Mouse (Mus musculus): ENCODE data around the gene Tmem253. TPM values are rescaled to one million over a fixed set of nuclear protein-coding genes. Genes with fewer than 3 reads are reported as not detected.

Tmem253 gene
- polyA plus RNA-seq, 1 experiment from 2014 or later, result 0.37 TPM

DNA sequence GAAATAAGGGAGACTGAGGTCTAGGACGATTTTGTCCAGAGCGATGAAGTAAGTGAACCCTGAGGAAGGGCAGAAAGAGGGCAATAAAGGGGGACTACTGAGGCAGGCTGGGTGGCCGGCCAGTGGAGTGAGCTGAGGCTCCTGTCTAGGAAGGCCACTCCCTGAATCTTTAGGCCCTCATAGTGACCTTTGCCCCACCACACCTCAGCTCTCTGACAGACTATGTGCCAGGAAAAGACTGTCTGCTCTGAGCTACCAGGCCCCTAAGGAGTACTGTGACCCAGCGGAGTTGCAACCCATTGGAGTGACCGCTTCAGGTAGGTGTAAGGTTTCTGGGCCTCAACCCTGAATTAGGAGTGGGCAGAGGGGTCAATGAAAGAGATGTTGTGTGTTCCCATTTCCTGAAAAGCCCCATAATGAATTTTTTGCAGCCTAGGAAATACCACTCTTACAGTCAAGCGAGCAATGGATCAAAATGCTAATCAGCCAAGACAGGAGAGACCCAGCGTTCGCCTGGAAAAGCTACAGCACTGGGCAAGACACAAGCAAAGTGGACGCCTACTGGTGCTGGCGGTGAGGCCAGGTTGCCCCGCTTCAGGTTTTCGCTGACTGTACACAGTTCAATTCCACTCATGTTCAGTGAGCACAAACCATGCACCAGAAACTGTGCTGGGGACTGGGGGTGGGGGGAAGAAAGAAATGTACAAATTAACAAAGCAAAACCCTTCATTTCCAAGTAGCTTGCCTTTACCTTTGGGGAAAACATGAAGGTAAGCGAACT, 1.4 kb downstream of the Tmem253 start:
- no peaks in the 10 kb centered on the region for H3K36me3 ChIP-seq (ENCODE audit: control insufficient read depth, insufficient read depth, low read length)
- H3K4me1 ChIP-seq (ENCODE audit: control insufficient read depth, insufficient read depth, low read length), result peaks cover 46% of the 10 kb centered on the region
- no peaks in the 10 kb centered on the region for H3K27me3 ChIP-seq (ENCODE audit: control insufficient read depth, insufficient read depth, low read length)
- WGBS, result 72% methylated on average over 13 of the region's 13 CpGs
- H3K4me3 ChIP-seq (replicated peaks; ENCODE audit: low read depth, low read length), result no peak overlapping the region
- H3K9ac ChIP-seq (replicated peaks; ENCODE audit: low read length), result no peak overlapping the region
- DNase-seq (no peak), ATAC-seq (ENCODE audit: low FRiP score, low TSS enrichment) (no peak)
- no peak overlapping the region for H3K4me2 ChIP-seq (ENCODE audit: low read length)
- peak overlapping the region; percentile 99; the same call in 1 of the 2 replicates for H3K27ac ChIP-seq (replicated peaks; ENCODE audit: low read depth, low read length)
- no peaks in the 10 kb centered on the region for H3K9me3 ChIP-seq (ENCODE audit: control insufficient read depth, low read length)

DNA sequence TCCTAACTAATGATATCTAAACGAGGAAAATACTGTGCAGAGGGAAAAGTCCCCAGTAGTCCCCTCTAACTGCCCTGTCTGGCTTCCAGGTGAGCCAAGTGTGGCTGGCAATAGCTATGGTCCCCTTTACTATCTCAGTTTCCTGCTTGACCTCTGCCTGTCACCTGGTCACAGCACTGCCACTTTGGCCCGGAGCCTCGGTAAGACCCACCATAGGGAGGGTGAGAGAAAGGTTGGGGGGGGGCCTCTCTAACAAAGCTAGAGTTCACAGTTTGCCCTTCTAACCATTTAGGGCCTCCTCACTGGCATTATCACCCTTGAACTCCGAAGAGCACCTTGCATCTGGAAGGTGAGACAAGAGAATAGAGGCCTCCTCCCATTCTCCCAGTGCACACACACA, 2.2 kb downstream of the Tmem253 start:
- H3K9ac ChIP-seq (replicated peaks; ENCODE audit: low read length), result no peak overlapping the region
- H3K4me1 ChIP-seq (ENCODE audit: control insufficient read depth, insufficient read depth, low read length), result peaks cover 39% of the 10 kb centered on the region
- 83% methylated on average over 4 of the region's 4 CpGs for WGBS
- no peak for ATAC-seq (ENCODE audit: low FRiP score, low TSS enrichment)
- DNase-seq, result no peak
- no peak overlapping the region for H3K4me2 ChIP-seq (ENCODE audit: low read length)
- H3K36me3 ChIP-seq (ENCODE audit: control insufficient read depth, insufficient read depth, low read length), result no peaks in the 10 kb centered on the region
- H3K4me3 ChIP-seq (replicated peaks; ENCODE audit: low read depth, low read length), result no peak overlapping the region
- H3K9me3 ChIP-seq (ENCODE audit: control insufficient read depth, low read length), result no peaks in the 10 kb centered on the region
- H3K27ac ChIP-seq (replicated peaks; ENCODE audit: low read depth, low read length), result no peak overlapping the region
- no peaks in the 10 kb centered on the region for H3K27me3 ChIP-seq (ENCODE audit: control insufficient read depth, insufficient read depth, low read length)

DNA sequence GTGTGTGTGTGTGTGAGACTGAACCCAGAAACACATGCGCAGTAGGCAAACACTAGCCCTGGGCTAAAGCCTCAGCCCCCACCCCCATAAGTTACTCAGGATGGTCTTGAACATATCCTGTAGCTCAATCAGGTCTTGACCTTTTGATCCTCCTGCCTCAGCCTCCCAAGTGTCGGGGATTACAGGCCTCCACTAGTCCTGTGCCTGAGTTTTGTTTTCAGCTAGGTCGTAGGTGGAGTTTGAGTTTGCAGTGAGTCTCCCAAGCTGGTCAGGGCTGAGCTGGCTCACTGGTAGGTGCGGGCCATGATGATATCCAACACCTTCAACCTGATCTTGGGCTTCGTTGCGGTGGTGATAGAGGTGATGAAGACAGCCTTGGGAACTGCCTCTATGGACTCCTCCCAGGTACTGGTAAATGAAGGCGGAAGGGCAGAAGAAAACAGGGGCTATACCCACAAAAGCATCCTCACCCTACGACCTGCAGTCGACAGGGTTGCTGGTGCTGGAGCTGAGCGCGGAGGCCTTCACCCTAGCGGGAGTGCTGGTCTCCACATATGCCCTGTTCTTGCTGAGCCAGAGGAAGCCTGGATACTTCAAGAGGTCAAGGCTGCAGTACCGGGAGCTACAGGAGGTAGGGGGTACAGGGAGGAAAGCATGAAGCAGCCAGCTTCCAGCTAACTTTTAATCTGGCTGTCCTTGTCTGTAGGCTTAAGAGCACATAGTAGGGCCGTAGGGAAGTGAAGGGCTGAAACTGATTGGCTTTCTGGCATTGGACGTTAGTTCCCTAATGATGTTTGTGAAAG, 3.0 kb downstream of the Tmem253 start:
- peak overlapping the region; percentile 99 for H3K27ac ChIP-seq (replicated peaks; ENCODE audit: low read depth, low read length)
- H3K9me3 ChIP-seq (ENCODE audit: control insufficient read depth, low read length), result no peaks in the 10 kb centered on the region
- no peaks in the 10 kb centered on the region for H3K27me3 ChIP-seq (ENCODE audit: control insufficient read depth, insufficient read depth, low read length)
- WGBS, result 87% methylated on average over 15 of the region's 15 CpGs
- H3K36me3 ChIP-seq (ENCODE audit: control insufficient read depth, insufficient read depth, low read length), result no peaks in the 10 kb centered on the region
- ATAC-seq (ENCODE audit: low FRiP score, low TSS enrichment), result no peak
- peaks cover 36% of the 10 kb centered on the region for H3K4me1 ChIP-seq (ENCODE audit: control insufficient read depth, insufficient read depth, low read length)
- H3K4me2 ChIP-seq (ENCODE audit: low read length), result peak overlapping the region; percentile 66
- DNase-seq, result no peak
- peak overlapping the region; percentile 97; the same call in 1 of the 2 replicates for H3K9ac ChIP-seq (replicated peaks; ENCODE audit: low read length)
- H3K4me3 ChIP-seq (replicated peaks; ENCODE audit: low read depth, low read length), result peak overlapping the region; percentile 65

DNA sequence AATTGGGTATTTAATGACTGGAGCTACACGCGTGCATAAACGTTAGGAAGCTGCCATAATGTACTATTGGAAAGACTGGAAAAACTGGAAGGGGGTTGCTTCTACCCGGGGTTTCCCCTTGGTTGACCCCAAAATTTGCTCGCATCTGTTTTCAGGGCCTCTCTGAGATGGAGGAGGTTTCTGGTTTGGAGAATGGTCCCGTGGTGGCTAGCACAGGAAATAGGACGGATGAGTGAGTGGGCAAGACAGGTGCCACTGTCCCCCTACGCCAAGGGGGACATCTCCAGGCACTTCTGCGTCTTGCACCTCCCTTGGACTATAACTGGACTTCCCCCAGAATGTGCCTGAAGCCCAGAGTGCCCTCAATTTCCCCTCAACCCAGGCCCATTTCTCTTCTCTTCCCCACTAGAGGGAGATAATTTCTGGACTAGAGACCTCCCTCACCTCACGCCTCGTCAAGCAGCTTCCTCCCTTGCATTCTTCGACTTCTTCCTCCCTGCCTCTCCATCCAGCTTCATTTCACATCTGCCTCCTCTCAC, 3.7 kb downstream of the Tmem253 start:
- peak overlapping the region; percentile 65 for H3K4me3 ChIP-seq (replicated peaks; ENCODE audit: low read depth, low read length)
- no peak for DNase-seq
- H3K9ac ChIP-seq (replicated peaks; ENCODE audit: low read length), result peak overlapping the region; percentile 97
- H3K9me3 ChIP-seq (ENCODE audit: control insufficient read depth, low read length), result no peaks in the 10 kb centered on the region
- H3K4me1 ChIP-seq (ENCODE audit: control insufficient read depth, insufficient read depth, low read length), result peaks cover 36% of the 10 kb centered on the region
- ATAC-seq (ENCODE audit: low FRiP score, low TSS enrichment), result peak; percentile 7; the same call in 1 of the 2 replicates
- peak overlapping the region; percentile 99 for H3K27ac ChIP-seq (replicated peaks; ENCODE audit: low read depth, low read length)
- WGBS, result 33% methylated on average over 12 of the region's 12 CpGs
- peak overlapping the region; percentile 66 for H3K4me2 ChIP-seq (ENCODE audit: low read length)
- H3K36me3 ChIP-seq (ENCODE audit: control insufficient read depth, insufficient read depth, low read length), result no peaks in the 10 kb centered on the region
- H3K27me3 ChIP-seq (ENCODE audit: control insufficient read depth, insufficient read depth, low read length), result no peaks in the 10 kb centered on the region

DNA sequence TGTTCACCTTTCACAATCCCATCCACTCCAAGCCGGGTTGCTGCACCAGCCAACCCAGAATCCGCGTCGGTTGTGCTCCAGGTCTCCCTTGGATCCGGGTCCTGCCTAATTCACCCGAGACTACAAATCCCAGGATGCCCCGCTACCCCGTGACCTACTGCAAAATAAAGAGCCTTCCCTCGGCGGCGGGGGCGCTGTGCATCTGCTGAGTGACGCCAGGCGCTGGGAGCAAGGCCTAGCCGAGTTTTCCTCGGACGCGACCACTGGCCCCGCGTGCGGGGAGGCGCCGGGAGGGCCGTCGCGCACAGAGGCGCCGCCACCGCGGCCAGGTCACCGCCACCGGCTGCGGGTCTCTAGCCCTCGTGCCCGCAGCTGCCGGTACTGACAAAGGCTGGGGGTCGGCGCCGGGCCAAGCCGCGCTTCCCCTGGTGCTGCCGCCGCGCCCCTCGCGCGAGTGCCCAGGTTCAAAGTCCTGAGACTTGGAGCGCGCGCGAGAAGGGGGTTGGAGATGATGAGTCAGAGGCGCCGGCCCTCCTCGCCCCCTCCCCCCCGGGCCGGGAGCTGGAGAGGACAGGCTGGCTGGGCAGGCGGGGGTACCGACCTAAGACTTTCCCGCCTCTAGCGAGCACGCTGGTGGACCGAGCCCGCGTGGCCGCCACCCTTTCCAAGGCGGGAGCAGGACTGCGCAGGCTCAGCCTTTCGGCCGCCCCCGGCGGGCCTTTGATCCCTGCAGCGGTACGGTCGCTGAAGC, 4.3 kb downstream of the Tmem253 start:
- Histone ChIP-seq H3K4me3 (replicated peaks; ENCODE audit: low read depth, low read length) (peak overlapping the region; percentile 65), H3K4me1 (ENCODE audit: control insufficient read depth, insufficient read depth, low read length) (peaks cover 36% of the 10 kb centered on the region), H3K27me3 (ENCODE audit: control insufficient read depth, insufficient read depth, low read length) (no peaks in the 10 kb centered on the region), H3K9me3 (ENCODE audit: control insufficient read depth, low read length) (no peaks in the 10 kb centered on the region), H3K27ac (replicated peaks; ENCODE audit: low read depth, low read length) (peak overlapping the region; percentile 99), H3K4me2 (ENCODE audit: low read length) (peak overlapping the region; percentile 66), H3K36me3 (ENCODE audit: control insufficient read depth, insufficient read depth, low read length) (no peaks in the 10 kb centered on the region), H3K9ac (replicated peaks; ENCODE audit: low read length) (peak overlapping the region; percentile 97)
- under 1% methylated on average over 68 of the region's 74 CpGs for WGBS
- ATAC-seq (ENCODE audit: low FRiP score, low TSS enrichment) (peak; percentile 91), DNase-seq (peak; percentile 99)

DNA sequence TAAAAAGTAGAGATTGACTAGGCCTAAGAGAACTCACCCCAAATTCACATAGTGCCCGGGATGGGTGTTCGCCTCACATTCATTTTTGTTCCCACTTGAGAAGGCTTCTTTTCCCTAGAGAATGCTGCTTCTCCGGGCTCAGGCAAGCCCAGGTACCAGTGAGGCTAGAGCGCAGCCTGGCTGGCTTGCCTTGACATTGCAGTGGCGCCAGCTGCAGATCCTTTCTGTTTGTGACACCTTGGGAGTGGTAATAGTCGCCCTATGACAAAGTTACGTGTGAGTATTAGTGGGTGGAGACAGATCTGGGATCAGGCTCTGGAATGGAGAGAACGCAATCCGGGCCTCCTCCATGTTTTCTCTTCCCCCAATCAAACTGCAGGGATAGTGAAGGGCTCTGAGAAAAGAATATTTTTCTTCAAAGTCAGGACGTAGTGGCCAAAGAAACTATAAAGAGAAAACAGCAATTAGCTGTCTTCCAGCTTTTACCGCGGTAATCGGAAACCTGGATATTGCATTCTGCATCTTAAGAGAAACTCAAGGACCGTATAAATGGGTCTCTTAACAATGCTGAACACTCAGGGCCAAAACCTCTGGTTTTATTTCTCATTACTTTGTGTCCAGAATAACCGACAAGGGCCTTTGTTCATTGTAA, 5.2 kb downstream of the Tmem253 start, which contains the start of gene Zfp219:
Gene Zfp219, minus strand, starts transcription at position 248 of the 652 bp plus-strand sequence.
- H3K9ac ChIP-seq (replicated peaks; ENCODE audit: low read length), result peak within 1 kb of the TSS; percentile 97
- DNase-seq (peak; percentile 88), ATAC-seq (ENCODE audit: low FRiP score, low TSS enrichment) (peak; percentile 46)
- no peaks in the 10 kb centered on the region for H3K36me3 ChIP-seq (ENCODE audit: control insufficient read depth, insufficient read depth, low read length)
- peak within 1 kb of the TSS; percentile 65 for H3K4me3 ChIP-seq (replicated peaks; ENCODE audit: low read depth, low read length)
- H3K9me3 ChIP-seq (ENCODE audit: control insufficient read depth, low read length), result no peaks in the 10 kb centered on the region
- H3K4me1 ChIP-seq (ENCODE audit: control insufficient read depth, insufficient read depth, low read length), result peaks cover 29% of the 10 kb centered on the region
- 7% methylated on average over 15 of the region's 15 CpGs for WGBS
- peak within 1 kb of the TSS; percentile 99 for H3K27ac ChIP-seq (replicated peaks; ENCODE audit: low read depth, low read length)
- peak within 1 kb of the TSS; percentile 66 for H3K4me2 ChIP-seq (ENCODE audit: low read length)
- H3K27me3 ChIP-seq (ENCODE audit: control insufficient read depth, insufficient read depth, low read length), result no peaks in the 10 kb centered on the region

DNA sequence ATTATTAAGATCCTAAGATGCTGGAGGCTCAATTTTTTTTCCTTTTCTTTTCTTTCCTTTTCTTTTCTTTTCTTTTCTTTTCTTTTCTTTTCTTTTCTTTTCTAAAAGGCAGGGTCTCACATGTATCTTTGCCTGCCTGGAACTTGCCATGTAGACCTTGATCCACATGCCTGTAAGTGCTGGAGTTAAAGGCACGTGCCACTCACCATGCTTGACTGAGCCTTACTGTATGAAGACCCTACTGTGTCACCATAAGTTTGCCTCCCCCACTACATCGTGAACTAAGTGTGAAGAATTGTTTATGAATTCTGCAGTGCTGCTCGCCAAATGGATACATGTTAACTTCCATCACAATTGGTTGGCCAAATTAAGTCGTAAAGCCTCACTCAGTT, 5.7 kb downstream of the Tmem253 start:
- ATAC-seq (ENCODE audit: low FRiP score, low TSS enrichment), result no peak
- no peaks in the 10 kb centered on the region for H3K27me3 ChIP-seq (ENCODE audit: control insufficient read depth, insufficient read depth, low read length)
- 56% methylated on average over 4 of the region's 4 CpGs for WGBS
- H3K9me3 ChIP-seq (ENCODE audit: control insufficient read depth, low read length), result no peaks in the 10 kb centered on the region
- no peaks in the 10 kb centered on the region for H3K36me3 ChIP-seq (ENCODE audit: control insufficient read depth, insufficient read depth, low read length)
- peaks cover 24% of the 10 kb centered on the region for H3K4me1 ChIP-seq (ENCODE audit: control insufficient read depth, insufficient read depth, low read length)
- no peak overlapping the region for H3K4me3 ChIP-seq (replicated peaks; ENCODE audit: low read depth, low read length)
- no peak for DNase-seq
- H3K9ac ChIP-seq (replicated peaks; ENCODE audit: low read length), result no peak overlapping the region
- H3K4me2 ChIP-seq (ENCODE audit: low read length), result peak overlapping the region; percentile 66
- no peak overlapping the region; the same call in 1 of the 2 replicates for H3K27ac ChIP-seq (replicated peaks; ENCODE audit: low read depth, low read length)
